Mouse (Mus musculus) megakaryocyte, embryonic 14.5 days (primary cell): ENCODE measurements at regions not wholly inside any gene's neighbourhood (a gene's known extent, or its start where the extent isn't known, plus 50 kb on each side); places are given as distances from the start of the nearest gene placed in this dataset.

Source experiments
- FLI1 ChIP-seq: IDR thresholded peaks from 2 replicates; pipeline ENCODE4 v1.6.1; 2012; ENCODE audit warnings: low read length, inconsistent platforms, mixed read lengths
- GATA1 ChIP-seq: IDR thresholded peaks from 3 replicates; pipeline ENCODE4 v1.6.1; 2012; ENCODE audit warnings: mixed read lengths, low read length, inconsistent platforms, borderline replicate concordance

DNA sequence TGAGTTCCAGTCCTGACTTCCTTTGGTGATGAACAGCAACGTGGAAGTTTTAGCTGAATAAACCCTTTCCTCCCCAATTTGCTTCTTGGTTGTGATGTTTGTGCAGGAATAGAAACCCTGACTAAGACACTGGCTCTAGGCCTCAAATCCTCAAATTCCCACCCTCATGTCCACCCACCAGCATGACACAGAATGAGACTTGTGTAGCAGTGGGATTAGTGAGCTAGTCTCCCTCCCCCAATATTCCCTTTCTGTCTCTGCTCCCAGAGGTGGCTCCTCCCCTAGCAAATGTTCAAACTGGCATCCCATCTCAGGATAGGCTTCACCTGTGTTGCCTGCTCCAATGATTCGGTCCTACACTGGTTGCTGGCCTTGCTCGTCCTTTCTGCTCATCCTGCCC, 94.1 kb upstream of the Myocd start:
- TF ChIP-seq GATA1 (no peak), FLI1 (no peak)
